Mouse (Mus musculus) testis, adult 2 months (tissue): ENCODE data around the gene Tstd3.

ENCODE experiments used
- CTCF ChIP-seq: fragments of 200-500 bp; IDR thresholded peaks from 2 replicates; pipeline ENCODE4 v1.5.1; 2012; ENCODE audit warnings: low read depth, mild to moderate bottlenecking, inconsistent platforms, low read length, moderate library complexity; ENCODE audit not compliant: control insufficient read depth, insufficient read depth, insufficient replicate concordance
- POLR2A ChIP-seq: fragments of 200-500 bp; IDR thresholded peaks from 2 replicates; pipeline ENCODE4 v1.6.1; 2012; ENCODE audit warnings: low read depth, mild to moderate bottlenecking, inconsistent platforms, low read length, moderate library complexity; ENCODE audit not compliant: control insufficient read depth

- TF ChIP-seq CTCF (no peak), POLR2A (no peak)
These were observed 44.2 kb downstream of the Tstd3 start for GRCm38 (mm10) chr4:21722752-21723334.
